Mouse (Mus musculus): ENCODE data around the gene Ddit4. TPM values are rescaled to one million over a fixed set of nuclear protein-coding genes. Genes with fewer than 3 reads are reported as not detected.

Ddit4 gene
- polyA plus RNA-seq, 1 experiment from 2014 or later, result 68.9 TPM

DNA sequence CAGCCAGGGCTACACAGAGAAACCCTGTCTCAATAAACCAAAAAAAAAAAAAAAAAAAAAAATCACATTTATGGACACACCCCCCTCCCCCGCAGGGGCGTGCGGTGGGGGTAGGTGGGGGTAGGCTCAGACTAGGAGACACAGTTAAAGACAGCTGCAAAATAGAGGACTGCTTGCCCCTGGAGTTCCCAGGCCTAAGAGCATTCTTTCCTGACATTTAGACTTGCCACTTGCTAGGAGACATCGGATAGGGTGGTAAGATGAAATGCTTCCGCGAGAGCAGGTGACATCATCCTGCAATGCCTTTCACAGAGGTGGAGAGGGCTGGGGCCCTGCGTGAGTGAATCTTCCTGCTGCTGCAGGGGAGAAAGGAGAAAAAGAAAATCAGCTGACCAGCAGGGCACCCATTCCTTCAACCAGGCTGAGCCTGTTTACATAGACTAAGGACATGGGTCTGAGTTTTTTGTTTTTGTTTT, 2.0 kb upstream of the Ddit4 start:
- WGBS, result 31% methylated on average over 7 of the region's 7 CpGs
- H3K27ac ChIP-seq (replicated peaks), result no peak overlapping the region
- no peak for ATAC-seq (ENCODE audit: low FRiP score, low read depth)
- no peak overlapping the region for H3K4me3 ChIP-seq
- H3K4me1 ChIP-seq (replicated peaks), result peaks cover 51% of the 10 kb centered on the region
- H3K4me2 ChIP-seq, result no peak overlapping the region
- H3K9ac ChIP-seq, result no peak overlapping the region
- peaks cover 4% of the 10 kb centered on the region; the same call in 1 of the 2 replicates for H3K36me3 ChIP-seq
- no peaks in the 10 kb centered on the region for H3K9me3 ChIP-seq
- no peaks in the 10 kb centered on the region for H3K27me3 ChIP-seq

DNA sequence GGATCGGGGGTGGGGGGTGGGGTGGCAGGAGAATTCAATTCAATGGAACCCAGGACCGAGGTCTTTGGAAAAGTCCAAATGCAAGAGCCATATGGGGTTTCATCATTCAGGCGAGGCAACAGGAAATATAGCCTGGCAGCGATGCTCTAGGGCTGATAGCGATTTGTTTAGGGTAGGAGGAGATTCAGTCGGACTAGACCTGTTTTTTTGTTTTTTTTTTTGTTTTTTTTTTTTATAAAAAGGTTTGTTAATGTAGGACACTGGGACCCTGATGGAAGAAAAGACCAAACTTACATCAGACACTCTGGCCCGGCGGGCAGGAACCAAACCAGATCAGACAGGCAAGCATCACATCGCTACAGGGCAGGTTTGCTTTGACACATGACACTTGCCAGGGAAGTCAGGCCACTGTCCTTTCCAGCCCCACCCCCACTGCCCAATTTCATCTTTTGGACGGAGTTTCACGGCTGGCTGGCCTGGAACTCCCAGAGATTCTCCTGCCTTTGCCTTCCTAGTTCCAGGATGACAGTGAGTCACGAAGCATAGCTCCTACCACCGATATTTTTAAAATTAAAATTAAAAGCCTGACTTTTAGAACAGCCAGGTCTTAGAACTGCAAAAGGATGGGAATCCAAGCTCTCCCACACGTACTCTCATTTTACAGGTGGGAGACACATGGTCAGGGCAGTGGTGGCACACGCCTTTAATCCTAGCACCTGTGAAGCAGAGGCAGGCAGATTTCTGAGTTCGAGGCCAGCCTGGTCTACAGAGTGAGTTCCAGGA, 1.3 kb upstream of the Ddit4 start:
- peaks cover 4% of the 10 kb centered on the region; the same call in 1 of the 2 replicates for H3K36me3 ChIP-seq
- peak overlapping the region; percentile 80 for H3K4me3 ChIP-seq
- 21% methylated on average over 16 of the region's 16 CpGs for WGBS
- peak overlapping the region; percentile 95 for H3K27ac ChIP-seq (replicated peaks)
- H3K4me1 ChIP-seq (replicated peaks), result peaks cover 51% of the 10 kb centered on the region
- peak overlapping the region; percentile 71 for H3K4me2 ChIP-seq
- ATAC-seq (ENCODE audit: low FRiP score, low read depth), result no peak
- no peaks in the 10 kb centered on the region for H3K9me3 ChIP-seq
- H3K27me3 ChIP-seq, result no peaks in the 10 kb centered on the region
- peak overlapping the region; percentile 61 for H3K9ac ChIP-seq

DNA sequence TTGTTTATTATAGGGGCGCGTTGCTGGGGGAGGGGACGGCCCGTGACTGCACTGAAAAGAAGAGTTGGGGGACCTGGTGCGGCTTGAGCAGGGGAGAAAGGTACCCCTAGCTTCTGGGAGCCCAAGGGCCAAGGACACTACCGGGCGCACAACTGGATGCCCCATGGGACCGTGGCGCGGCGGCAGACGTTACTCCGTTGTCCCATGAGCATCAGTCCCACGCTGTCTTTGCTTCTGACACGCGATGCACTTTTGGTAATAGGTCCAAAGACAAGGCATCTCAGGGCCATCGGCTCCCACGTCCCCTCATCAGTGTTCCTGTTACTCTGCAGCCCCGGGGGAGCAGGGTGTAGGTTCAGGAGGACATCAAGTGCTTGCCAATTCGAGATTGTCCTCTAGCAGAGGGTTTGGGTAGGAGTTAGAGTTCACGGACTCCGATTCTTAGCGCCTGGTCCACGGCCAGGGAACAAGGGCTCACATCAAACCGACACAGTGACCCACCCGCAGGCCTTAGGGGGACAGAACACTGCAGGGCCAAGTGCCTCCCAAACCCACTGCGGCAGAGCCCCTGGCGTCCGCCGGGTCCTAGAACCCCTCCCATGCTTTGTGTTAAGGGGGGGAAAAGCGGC, 632 bp upstream of the Ddit4 start:
- Histone ChIP-seq H3K27me3 (no peaks in the 10 kb centered on the region), H3K9me3 (no peaks in the 10 kb centered on the region), H3K36me3 (peaks cover 4% of the 10 kb centered on the region; the same call in 1 of the 2 replicates), H3K4me1 (replicated peaks) (peaks cover 50% of the 10 kb centered on the region), H3K9ac (peak overlapping the region; percentile 61), H3K27ac (replicated peaks) (peak overlapping the region; percentile 95), H3K4me3 (peak overlapping the region; percentile 80), H3K4me2 (peak overlapping the region; percentile 71)
- peak; percentile 38 for ATAC-seq (ENCODE audit: low FRiP score, low read depth)
- under 1% methylated on average over 31 of the region's 31 CpGs for WGBS

DNA sequence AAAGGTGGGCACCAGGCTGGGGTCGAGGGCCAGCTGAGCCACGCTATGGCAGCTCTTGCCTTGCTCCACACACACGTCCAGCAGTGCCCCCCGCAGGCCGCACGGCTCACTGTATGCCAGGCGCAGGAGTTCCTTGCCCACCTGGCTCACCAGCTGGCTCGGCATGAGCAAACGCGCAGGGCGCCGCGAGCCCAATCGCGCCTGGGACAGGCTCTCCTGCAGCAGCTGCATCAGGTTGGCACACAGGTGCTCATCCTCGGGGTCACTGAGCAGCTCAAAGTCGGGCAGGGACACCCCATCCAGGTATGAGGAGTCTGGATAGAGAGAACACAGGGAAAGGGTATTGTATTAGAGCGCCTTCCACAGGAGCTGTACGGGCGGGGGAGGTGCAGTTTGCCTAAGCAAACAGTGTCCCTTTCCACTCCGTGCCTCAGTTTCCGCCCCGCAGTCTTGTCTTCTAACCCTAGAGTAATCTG, 880 bp downstream of the Ddit4 start:
- peak overlapping the region; percentile 71 for H3K4me2 ChIP-seq
- peaks cover 4% of the 10 kb centered on the region; the same call in 1 of the 2 replicates for H3K36me3 ChIP-seq
- H3K9me3 ChIP-seq, result no peaks in the 10 kb centered on the region
- peak overlapping the region; percentile 80 for H3K4me3 ChIP-seq
- peaks cover 42% of the 10 kb centered on the region for H3K4me1 ChIP-seq (replicated peaks)
- H3K9ac ChIP-seq, result peak overlapping the region; percentile 82
- peak overlapping the region; percentile 95 for H3K27ac ChIP-seq (replicated peaks)
- no peaks in the 10 kb centered on the region for H3K27me3 ChIP-seq
- peak; percentile 35 for ATAC-seq (ENCODE audit: low FRiP score, low read depth)
- WGBS, result 0% methylated on average over 23 of the region's 23 CpGs

GRCm38 (mm10) chr10:59949783-59950605, 1.6 kb downstream of the Ddit4 start:
- peak overlapping the region; percentile 71 for H3K4me2 ChIP-seq
- H3K4me3 ChIP-seq, result peak overlapping the region; percentile 80
- peaks cover 4% of the 10 kb centered on the region; the same call in 1 of the 2 replicates for H3K36me3 ChIP-seq
- H3K4me1 ChIP-seq (replicated peaks), result peaks cover 42% of the 10 kb centered on the region
- no peaks in the 10 kb centered on the region for H3K9me3 ChIP-seq
- peak overlapping the region; percentile 82 for H3K9ac ChIP-seq
- whole genome bisulfite sequencing, result 32% methylated on average over 15 of the region's 15 CpGs
- no peak for ATAC-seq (ENCODE audit: low FRiP score, low read depth)
- peak overlapping the region; percentile 95 for H3K27ac ChIP-seq (replicated peaks)
- no peaks in the 10 kb centered on the region for H3K27me3 ChIP-seq

DNA sequence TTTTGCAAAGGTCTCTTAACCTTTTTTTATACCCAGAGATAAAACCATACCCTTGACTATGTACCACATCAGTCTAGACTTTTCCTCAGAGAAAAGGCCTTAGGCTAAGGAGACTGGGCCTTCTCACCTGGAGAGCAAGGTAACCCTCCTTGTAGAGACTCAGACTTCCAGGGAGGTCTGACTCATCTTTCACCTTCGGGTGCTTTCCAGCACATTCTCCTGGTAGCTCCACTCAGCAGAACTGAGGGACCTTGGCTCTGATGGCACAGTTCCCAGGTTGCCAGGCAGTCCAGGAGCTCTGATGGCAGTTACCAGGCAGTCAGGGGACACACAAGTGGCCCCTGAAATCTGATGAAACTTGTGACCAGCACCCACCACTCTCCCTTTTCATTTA, 2.4 kb downstream of the Ddit4 start:
- WGBS, result 64% methylated on average over 1 of the region's 1 CpGs
- Histone ChIP-seq H3K4me2 (peak overlapping the region; percentile 71), H3K9ac (peak overlapping the region; percentile 82; the same call in 1 of the 2 replicates), H3K4me1 (replicated peaks) (peaks cover 42% of the 10 kb centered on the region), H3K36me3 (peaks cover 4% of the 10 kb centered on the region; the same call in 1 of the 2 replicates), H3K4me3 (peak overlapping the region; percentile 80), H3K27me3 (no peaks in the 10 kb centered on the region), H3K27ac (replicated peaks) (0 out of 2 replicates have a peak overlapping the region, but pooled peaks have one; percentile 95), H3K9me3 (no peaks in the 10 kb centered on the region)
- no peak for ATAC-seq (ENCODE audit: low FRiP score, low read depth)

DNA sequence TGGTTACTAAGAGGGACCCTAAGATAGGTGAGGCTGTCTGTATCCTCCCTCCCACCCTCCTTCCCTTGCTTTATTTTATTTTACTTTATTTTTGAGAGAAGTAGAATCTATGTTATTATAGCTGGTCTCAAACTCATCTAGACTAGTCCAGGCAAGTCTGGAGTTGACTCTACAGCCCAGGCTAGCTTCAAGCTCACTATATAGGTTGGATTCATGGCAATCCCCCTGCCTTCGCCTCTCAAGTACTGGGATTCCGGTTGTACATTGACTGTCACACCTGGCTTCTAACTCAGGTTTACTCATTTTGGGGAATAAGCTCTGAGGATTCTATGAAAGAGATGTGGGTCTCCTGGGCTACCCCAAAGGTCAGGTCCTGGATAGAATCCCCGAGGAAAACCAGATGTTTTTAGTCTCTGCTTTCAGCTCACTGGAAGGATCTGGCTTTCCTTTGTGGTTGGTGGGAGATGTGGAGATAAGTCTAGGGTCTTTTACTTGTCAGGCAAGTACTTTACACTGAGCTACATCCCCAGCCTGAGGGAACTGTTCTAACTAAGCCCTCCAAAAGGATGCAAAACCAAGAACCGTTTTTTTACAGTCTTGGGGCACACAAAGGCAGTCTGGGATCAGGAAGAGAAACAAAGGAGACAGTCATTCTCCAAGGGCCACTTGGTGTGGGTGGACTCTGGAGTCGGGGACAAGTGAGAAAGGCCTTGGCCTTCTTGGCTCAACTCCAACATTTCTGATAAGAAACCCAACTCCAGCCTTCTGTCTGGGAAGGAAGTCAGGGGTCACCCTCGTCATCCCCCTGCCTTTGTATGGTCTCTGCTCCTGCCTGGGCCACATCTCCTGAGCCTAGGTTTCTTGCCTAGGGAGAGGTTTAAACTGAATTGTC, 3.0 kb downstream of the Ddit4 start:
- no peaks in the 10 kb centered on the region for H3K27me3 ChIP-seq
- no peak overlapping the region; the same call in 1 of the 2 replicates for H3K9ac ChIP-seq
- H3K4me3 ChIP-seq, result peak overlapping the region; percentile 80
- H3K36me3 ChIP-seq, result peaks cover 4% of the 10 kb centered on the region; the same call in 1 of the 2 replicates
- peak overlapping the region; percentile 95; the same call in 1 of the 2 replicates for H3K27ac ChIP-seq (replicated peaks)
- peak overlapping the region; percentile 71 for H3K4me2 ChIP-seq
- no peak for ATAC-seq (ENCODE audit: low FRiP score, low read depth)
- H3K4me1 ChIP-seq (replicated peaks), result peaks cover 45% of the 10 kb centered on the region
- H3K9me3 ChIP-seq, result no peaks in the 10 kb centered on the region
- 54% methylated on average over 6 of the region's 6 CpGs for WGBS

DNA sequence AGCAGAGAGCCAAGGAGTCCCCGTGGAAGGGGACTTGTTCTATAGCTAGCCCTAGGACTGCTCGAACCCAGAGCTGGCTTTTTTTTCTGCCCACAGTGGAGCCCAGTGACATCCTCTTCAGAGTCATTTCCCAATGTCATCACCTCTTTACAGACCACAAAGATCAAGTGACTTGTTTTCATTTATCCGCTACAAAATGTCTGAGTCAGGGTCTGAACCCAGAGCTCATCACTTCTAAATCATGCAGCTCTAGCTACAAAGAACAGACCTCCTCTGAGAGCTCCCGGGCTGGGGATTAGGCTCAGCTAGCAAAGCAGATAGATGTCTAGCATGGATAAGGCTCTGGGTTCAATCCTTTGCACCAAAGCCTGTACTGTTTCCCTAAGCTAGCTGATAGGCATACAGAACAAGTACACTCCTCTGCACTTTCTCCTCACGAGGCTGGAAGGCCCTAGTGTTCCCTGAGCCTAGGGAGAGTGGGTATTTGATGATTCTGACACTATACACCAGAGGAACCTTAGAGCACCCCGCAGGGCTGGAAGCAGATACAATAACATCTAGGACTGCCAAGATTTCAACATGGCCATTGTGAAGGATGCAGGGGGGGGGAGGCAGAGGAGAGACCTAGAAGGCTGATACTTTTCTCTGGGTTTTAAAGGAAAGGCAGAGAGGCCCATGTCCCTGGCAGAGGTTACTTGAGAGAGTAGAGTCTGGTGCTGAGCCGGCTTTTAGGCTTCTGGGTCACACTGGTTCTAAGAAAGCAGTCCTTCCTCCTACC, 4.1 kb downstream of the Ddit4 start:
- Histone ChIP-seq H3K4me3 (no peak overlapping the region), H3K36me3 (peaks cover 4% of the 10 kb centered on the region; the same call in 1 of the 2 replicates), H3K4me1 (replicated peaks) (peaks cover 50% of the 10 kb centered on the region), H3K9me3 (no peaks in the 10 kb centered on the region), H3K27ac (replicated peaks) (peak overlapping the region; percentile 3; the same call in 1 of the 2 replicates), H3K9ac (no peak overlapping the region), H3K27me3 (no peaks in the 10 kb centered on the region), H3K4me2 (no peak overlapping the region)
- WGBS, result 62% methylated on average over 7 of the region's 7 CpGs
- no peak for ATAC-seq (ENCODE audit: low FRiP score, low read depth)

- no peaks in the 10 kb centered on the region for H3K27me3 ChIP-seq
- H3K4me1 ChIP-seq (replicated peaks), result peaks cover 56% of the 10 kb centered on the region
- H3K27ac ChIP-seq (replicated peaks), result no peak overlapping the region
- no peak overlapping the region for H3K9ac ChIP-seq
- no peaks in the 10 kb centered on the region for H3K9me3 ChIP-seq
- H3K4me2 ChIP-seq, result no peak overlapping the region
- peaks cover 4% of the 10 kb centered on the region; the same call in 1 of the 2 replicates for H3K36me3 ChIP-seq
- 93% methylated on average over 5 of the region's 5 CpGs for WGBS
- H3K4me3 ChIP-seq, result no peak overlapping the region
- no peak for ATAC-seq (ENCODE audit: low FRiP score, low read depth)
These were observed 5.3 kb downstream of the Ddit4 start for GRCm38 (mm10) chr10:59946362-59946761.

DNA sequence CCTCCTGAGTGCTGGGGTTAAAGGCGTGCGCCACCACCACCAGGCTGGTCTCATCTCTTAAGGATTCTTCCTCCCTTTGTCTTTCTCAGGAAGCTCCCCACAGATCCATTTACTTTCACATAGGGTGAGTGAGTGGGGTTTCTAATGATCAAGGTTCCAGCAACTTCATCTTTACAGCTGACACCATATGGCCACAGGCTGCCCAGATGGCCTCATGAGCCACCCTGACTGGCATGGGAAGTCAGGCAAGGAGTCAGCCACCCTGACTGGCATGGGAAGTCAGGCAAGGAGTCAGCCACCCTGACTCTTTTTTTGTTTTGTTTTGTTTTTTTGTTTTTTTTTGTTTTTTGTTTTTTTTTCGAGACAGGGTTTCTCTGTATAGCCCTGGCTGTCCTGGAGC, 6.2 kb downstream of the Ddit4 start:
- H3K4me1 ChIP-seq (replicated peaks), result peaks cover 54% of the 10 kb centered on the region
- H3K27ac ChIP-seq (replicated peaks), result no peak overlapping the region
- H3K36me3 ChIP-seq, result peaks cover 4% of the 10 kb centered on the region; the same call in 1 of the 2 replicates
- WGBS, result 82% methylated on average over 3 of the region's 3 CpGs
- no peak for ATAC-seq (ENCODE audit: low FRiP score, low read depth)
- no peak overlapping the region for H3K4me2 ChIP-seq
- H3K4me3 ChIP-seq, result no peak overlapping the region
- no peaks in the 10 kb centered on the region for H3K9me3 ChIP-seq
- no peaks in the 10 kb centered on the region for H3K27me3 ChIP-seq
- H3K9ac ChIP-seq, result no peak overlapping the region
